8 mouse cellular contexts compared by ENCODE assay signal in genomic region chr9:102865946-102866737, GRCm38 (mm10). TPM values are rescaled to one million over a fixed set of nuclear protein-coding genes. Genes with fewer than 3 reads are reported as not detected.
A peak's percentile ranks its signal among the peaks of the same experiment; 100 is the strongest.
DNase-seq lines count a peak whose midpoint lies in the region; ATAC-seq and TF ChIP-seq lines count a peak whose summit lies in the region.

No protein-coding gene starts in this region.

- no peak for DNase-seq in heart, adult 18-20 months
- DNase-seq in liver, adult 2 months (ENCODE audit: extremely low read depth, low read depth, low spot score): no peak
- no peak for DNase-seq in liver
- peak; percentile 58 for DNase-seq in hindlimb bud, embryonic 11.5 days (ENCODE audit: extremely low spot score, low read depth, low spot score)
- DNase-seq in layer of hippocampus, adult 9-11 months: no peak
- no peak for DNase-seq in layer of hippocampus, adult 11-12 months (ENCODE audit: low spot score)

- H3K4me1 ChIP-seq in heart, embryonic 11.5 days (ENCODE audit: control insufficient read depth, insufficient read depth, low read length): peaks cover 45% of the 10 kb centered on the region
- H3K4me1 ChIP-seq in liver, adult 2 months (ENCODE audit: control insufficient read depth, insufficient read depth, low read length): peaks cover 7% of the 10 kb centered on the region; the same call in 1 of the 2 replicates
- peaks cover 50% of the 10 kb centered on the region for H3K4me1 ChIP-seq in liver, embryonic 12.5 days

- 0 out of 2 replicates have a peak, but pooled peaks have one; percentile 10 for ATAC-seq in heart, embryonic 11.5 days (replicated peaks; ENCODE audit: insufficient number of reproducible peaks, low FRiP score, low TSS enrichment)
- ATAC-seq in liver, embryonic 12.5 days: peak; percentile 29

- no peaks in the 10 kb centered on the region for H3K9me3 ChIP-seq in heart, embryonic 11.5 days (replicated peaks; ENCODE audit: control insufficient read depth, low read length)
- no peaks in the 10 kb centered on the region for H3K9me3 ChIP-seq in liver, embryonic 12.5 days (replicated peaks)

- no peak overlapping the region for H3K9ac ChIP-seq in heart, embryonic 11.5 days (ENCODE audit: low read depth, low read length)
- H3K9ac ChIP-seq in liver, adult 2 months (ENCODE audit: low read depth, low read length): no peak overlapping the region
- H3K9ac ChIP-seq in liver, embryonic 12.5 days: no peak overlapping the region

- H3K27ac ChIP-seq in heart, embryonic 11.5 days (ENCODE audit: low read depth, low read length): no peak overlapping the region; the same call in 1 of the 2 replicates
- peak overlapping the region; percentile 41; the same call in 1 of the 2 replicates for H3K27ac ChIP-seq in liver, adult 2 months (replicated peaks; ENCODE audit: insufficient read depth, low read depth, low read length)
- no peak overlapping the region for H3K27ac ChIP-seq in liver, embryonic 12.5 days

- H3K36me3 ChIP-seq in heart, embryonic 11.5 days (ENCODE audit: control insufficient read depth, insufficient read depth, low read length): peaks cover 6% of the 10 kb centered on the region; the same call in 1 of the 2 replicates
- H3K36me3 ChIP-seq in liver, adult 2 months (ENCODE audit: control insufficient read depth, insufficient read depth, low read length): peaks cover 18% of the 10 kb centered on the region
- H3K36me3 ChIP-seq in liver, embryonic 12.5 days: peaks cover 42% of the 10 kb centered on the region

- H3K27me3 ChIP-seq in heart, embryonic 11.5 days (ENCODE audit: control insufficient read depth, insufficient read depth, low read length): no peaks in the 10 kb centered on the region
- H3K27me3 ChIP-seq in liver, adult 2 months (ENCODE audit: control insufficient read depth, insufficient read depth, low read length): no peaks in the 10 kb centered on the region
- H3K27me3 ChIP-seq in liver, embryonic 12.5 days (replicated peaks): no peaks in the 10 kb centered on the region

- WGBS in heart, embryonic 11.5 days (ENCODE audit: insufficient replicate concordance): 64% methylated on average over 12 of the region's 12 CpGs
- 79% methylated on average over 12 of the region's 12 CpGs for WGBS in liver, adult 2 months
- WGBS in liver, embryonic 12.5 days (ENCODE audit: insufficient replicate concordance): 60% methylated on average over 12 of the region's 12 CpGs

- TF ChIP-seq CTCF in liver, adult 2 months (IDR thresholded peaks at IDR 0.05; ENCODE audit: low read depth, low read length): no peak

- H3K79me2 ChIP-seq in liver, adult 2 months (ENCODE audit: control insufficient read depth, insufficient read depth, low read length): peaks cover 8% of the 10 kb centered on the region; the same call in 1 of the 2 replicates

- H3K4me3 ChIP-seq in heart, embryonic 11.5 days (ENCODE audit: low read depth, low read length): no peak overlapping the region
- H3K4me3 ChIP-seq in liver, adult 2 months (ENCODE audit: insufficient read depth, low read depth, low read length): no peak overlapping the region
- no peak overlapping the region for H3K4me3 ChIP-seq in liver, embryonic 12.5 days

- no peak for TF ChIP-seq POLR2A in liver, adult 2 months (IDR thresholded peaks at IDR 0.05; ENCODE audit: extremely low read depth, insufficient read depth, low read length)

- H3K4me2 ChIP-seq in heart, embryonic 11.5 days: no peak overlapping the region
- H3K4me2 ChIP-seq in liver, embryonic 12.5 days: no peak overlapping the region

RNA-seq across cellular contexts. Expression of gene Ryk, which starts 31.4 kb away (rescaled TPM):
- polyA plus RNA-seq in heart, embryonic 11.5 days (2014; fragmentation: Nextera tagmentation; extraction: Ambion mirVana): 17.4 and 20.4 TPM in 2 replicates
- 10 to 100 TPM; 35.6 to 40.0 TPM for total RNA-seq in heart, adult 18-20 months (2021)
- 26.6 and 27.9 TPM in 2 replicates for total RNA-seq in liver, adult 2 months (2014; rRNA removed)
- polyA plus RNA-seq in liver, adult 2 months (2012; rRNA removed): 16.6 and 17.2 TPM in 2 replicates
- 8.3 and 8.4 TPM in 2 replicates for polyA plus RNA-seq in liver, embryonic 12.5 days (2016; fragmentation: Nextera tagmentation; extraction: Ambion mirVana)
